Mouse (Mus musculus) yolk sac, embryonic 10.5 days (tissue): ENCODE measurements around the gene Luzp2.
"Not testable (repeated sequence)": the region's sequence is repeated elsewhere in the genome, so short reads cannot be mapped to it uniquely, and the experiment has no call there.

Experiments used
- DNase-seq: peaks from one replicate; pipeline ENCODE4 v3.0.0-alpha.2; 2017; ENCODE audit warnings: low spot score

Gene Luzp2

GRCm38 (mm10) chr7:55000397-55000796 is 165.1 kb downstream of the Luzp2 start:
- DNase-seq = no peak

- DNase-seq = no peak
These were observed 174.0 kb downstream of the Luzp2 start for GRCm38 (mm10) chr7:55009173-55009771.

- not testable (repeated sequence) for DNase-seq
These were observed 298.6 kb downstream of the Luzp2 start for GRCm38 (mm10) chr7:55133850-55134249.

GRCm38 (mm10) chr7:55188927-55189326 is 353.6 kb downstream of the Luzp2 start:
- no peak for DNase-seq

- no peak for DNase-seq
These were observed 354.2 kb downstream of the Luzp2 start for GRCm38 (mm10) chr7:55189496-55189895.

GRCm38 (mm10) chr7:55190655-55191054 is 355.4 kb downstream of the Luzp2 start:
- no peak for DNase-seq

- no peak for DNase-seq
These were observed 363.5 kb downstream of the Luzp2 start for GRCm38 (mm10) chr7:55198806-55199205.

- no peak for DNase-seq
These were observed 387.7 kb downstream of the Luzp2 start for GRCm38 (mm10) chr7:55222997-55223396.

GRCm38 (mm10) chr7:55229407-55229806 is 394.1 kb downstream of the Luzp2 start:
- DNase-seq = no peak
